Mouse (Mus musculus) mouse trophoblast stem cell (cell line): Measurements from ENCODE around the gene Cacna1d.

Experiments used
- in situ Hi-C, 2 experiments: fragments of 300-500 bp; cut with MseI, MboI; formaldehyde crosslinking; loops; 2 replicates in 1 of 2; 3 replicates in 1 of 2; pipeline ENCODE4 v1.15.1; 2025

The Cacna1d gene

GRCm38 (mm10) chr14:30270350-30270749 lies 220.9 kb downstream of the Cacna1d start:
- in situ Hi-C loops: no loop called here

- in situ Hi-C loops: no loop called here
Measured at GRCm38 (mm10) chr14:30265728-30266127, 225.5 kb downstream of the Cacna1d start.

- in situ Hi-C loops: no loop called here
Measured at GRCm38 (mm10) chr14:30261561-30262251, 229.5 kb downstream of the Cacna1d start.

GRCm38 (mm10) chr14:30257626-30258025 lies 233.6 kb downstream of the Cacna1d start:
- in situ Hi-C loops: no loop called here

GRCm38 (mm10) chr14:30256486-30256885 lies 234.8 kb downstream of the Cacna1d start:
- in situ Hi-C loops: no loop called here

GRCm38 (mm10) chr14:30255701-30256400 lies 235.4 kb downstream of the Cacna1d start:
- in situ Hi-C loops: no loop called here

GRCm38 (mm10) chr14:30254776-30255175 lies 236.5 kb downstream of the Cacna1d start:
- in situ Hi-C loops: no loop called here

GRCm38 (mm10) chr14:30252824-30253223 lies 238.4 kb downstream of the Cacna1d start:
- in situ Hi-C loops: no loop called here

- in situ Hi-C loops: no loop called here
Measured at GRCm38 (mm10) chr14:30251351-30251750, 239.9 kb downstream of the Cacna1d start.

GRCm38 (mm10) chr14:30249591-30249990 lies 241.7 kb downstream of the Cacna1d start:
- in situ Hi-C loops: no loop called here

- in situ Hi-C loops: no loop called here
Measured at GRCm38 (mm10) chr14:30248811-30249210, 242.4 kb downstream of the Cacna1d start.

GRCm38 (mm10) chr14:30248121-30248520 lies 243.1 kb downstream of the Cacna1d start:
- in situ Hi-C loops: no loop called here

GRCm38 (mm10) chr14:30247606-30248005 lies 243.6 kb downstream of the Cacna1d start:
- in situ Hi-C loops: no loop called here

GRCm38 (mm10) chr14:30244776-30245175 lies 246.5 kb downstream of the Cacna1d start:
- in situ Hi-C loops: no loop called here

- in situ Hi-C loops: no loop called here
Measured at GRCm38 (mm10) chr14:30242818-30243205, 248.4 kb downstream of the Cacna1d start.

- in situ Hi-C loops: no loop called here
Measured at GRCm38 (mm10) chr14:30242166-30242817, 249.0 kb downstream of the Cacna1d start.

- in situ Hi-C loops: no loop called here
Measured at GRCm38 (mm10) chr14:30240916-30241515, 250.2 kb downstream of the Cacna1d start.

GRCm38 (mm10) chr14:30238807-30239206 lies 252.4 kb downstream of the Cacna1d start:
- in situ Hi-C loops: no loop called here

- in situ Hi-C loops: no loop called here
Measured at GRCm38 (mm10) chr14:30225161-30225560, 266.1 kb downstream of the Cacna1d start.

GRCm38 (mm10) chr14:30222101-30222500 lies 269.2 kb downstream of the Cacna1d start:
- in situ Hi-C loops: no loop called here

GRCm38 (mm10) chr14:30219851-30220250 lies 271.4 kb downstream of the Cacna1d start:
- in situ Hi-C loops: no loop called here

- in situ Hi-C loops: no loop called here
Measured at GRCm38 (mm10) chr14:30218114-30218513, 273.1 kb downstream of the Cacna1d start.
